Mouse (Mus musculus) thymus, adult 2 months (tissue): ENCODE measurements around the gene Sgce.
"Not testable (repeated sequence)": the region's sequence is repeated elsewhere in the genome, so short reads cannot be mapped to it uniquely, and the experiment has no call there.

Experiments used
- CTCF ChIP-seq: fragments of 200-500 bp; IDR thresholded peaks from 2 replicates; pipeline ENCODE4 v1.5.1; 2012; ENCODE audit warnings: mild to moderate bottlenecking, control low read depth, low read length, moderate library complexity, borderline replicate concordance; ENCODE audit not compliant: control insufficient read depth, poor library complexity, insufficient read depth; ENCODE audit errors: extremely low read depth
- POLR2A ChIP-seq: fragments of 200-500 bp; IDR thresholded peaks from 2 replicates; pipeline ENCODE4 v1.6.1; 2012; ENCODE audit warnings: mild to moderate bottlenecking, low read length, control low read depth, moderate library complexity; ENCODE audit not compliant: control insufficient read depth, poor library complexity, insufficient read depth; ENCODE audit errors: extremely low read depth

GRCm38 (mm10) chr6:4653741-4654140, 93.3 kb downstream of the Sgce start:
- TF ChIP-seq POLR2A, CTCF: not testable (repeated sequence)
